In the genomic region with DNA sequence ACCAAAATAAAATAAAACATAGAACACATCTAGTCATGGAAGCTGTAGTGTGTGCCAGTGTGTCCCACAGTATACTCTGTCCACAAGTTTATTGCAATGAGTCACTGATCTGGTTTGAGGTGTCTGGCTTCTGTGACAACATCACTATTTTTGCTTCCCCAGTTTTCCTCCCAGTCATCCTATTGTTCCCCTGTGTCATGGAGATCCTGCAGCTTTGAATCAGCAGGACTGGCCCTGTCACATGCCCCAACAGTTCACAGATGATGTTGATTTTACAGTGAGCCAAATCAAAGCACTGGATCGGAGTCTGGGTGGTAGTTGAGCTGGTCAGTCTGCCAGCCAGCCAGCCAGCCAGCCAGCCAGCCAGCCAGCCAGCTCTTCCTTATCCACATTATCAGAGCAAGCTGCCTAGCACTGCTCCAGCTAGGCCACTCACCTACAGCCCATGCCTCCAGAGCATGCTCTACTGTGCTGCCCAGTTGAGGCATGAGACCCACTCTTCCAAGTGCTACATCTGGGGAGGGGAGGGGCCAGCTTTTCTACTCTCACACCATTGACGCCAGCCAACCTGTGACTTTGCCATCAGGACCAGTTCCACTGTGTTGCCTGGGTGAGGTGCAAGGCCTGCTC, we compare ENCODE assay signal across 14 mouse cellular contexts.
DNase-seq lines count a peak whose midpoint lies in the region; ATAC-seq and TF ChIP-seq lines count a peak whose summit lies in the region.
"Had no signal": no experiment of that assay in that cellular context is flagged by ENCODE, and none has a peak within 500 bp of the region (broad histone marks: within the 10 kb centered on the region; RNA-seq: fewer than 3 reads in every experiment).

No protein-coding gene starts in this region.

- no peak overlapping the region for H3K4me3 ChIP-seq in forebrain, embryonic 12.5 days (replicated peaks)
- no peak overlapping the region for H3K4me3 ChIP-seq in forebrain, embryonic 11.5 days (ENCODE audit: low read depth, low read length)
- H3K4me3 ChIP-seq in kidney, postnatal 0 days (replicated peaks; ENCODE audit: low read depth, low read length), result no peak overlapping the region
- no peak overlapping the region for H3K4me3 ChIP-seq in myocyte
- no peak overlapping the region for H3K4me3 ChIP-seq in liver, postnatal 0 days (ENCODE audit: low read depth, low read length)
- H3K4me3 ChIP-seq: forebrain, embryonic 10.5 days; liver, embryonic 13.5 days had no signal

- H3K4me1 ChIP-seq in forebrain, embryonic 12.5 days, result no peaks in the 10 kb centered on the region; the same call in 1 of the 2 replicates
- no peaks in the 10 kb centered on the region for H3K4me1 ChIP-seq in forebrain, embryonic 11.5 days (replicated peaks; ENCODE audit: control insufficient read depth, insufficient read depth, low read length)
- no peaks in the 10 kb centered on the region for H3K4me1 ChIP-seq in kidney, postnatal 0 days (replicated peaks; ENCODE audit: insufficient read depth, low read length)
- no peaks in the 10 kb centered on the region for H3K4me1 ChIP-seq in liver, postnatal 0 days (ENCODE audit: insufficient read depth)
- H3K4me1 ChIP-seq: liver, embryonic 13.5 days had no signal

- H3K27me3 ChIP-seq in forebrain, embryonic 12.5 days, result peaks cover 4% of the 10 kb centered on the region; the same call in 1 of the 2 replicates
- no peaks in the 10 kb centered on the region for H3K27me3 ChIP-seq in forebrain, embryonic 11.5 days (ENCODE audit: control insufficient read depth, insufficient read depth, low read length)
- H3K27me3 ChIP-seq in kidney, postnatal 0 days (ENCODE audit: insufficient read depth, low read length), result no peaks in the 10 kb centered on the region
- no peaks in the 10 kb centered on the region for H3K27me3 ChIP-seq in myocyte (ENCODE audit: control insufficient read depth, insufficient read depth, insufficient read length)
- H3K27me3 ChIP-seq in liver, postnatal 0 days (ENCODE audit: insufficient read depth, low read length), result no peaks in the 10 kb centered on the region
- H3K27me3 ChIP-seq: liver, embryonic 13.5 days had no signal

- no peaks in the 10 kb centered on the region for H3K9me3 ChIP-seq in forebrain, embryonic 12.5 days
- no peaks in the 10 kb centered on the region for H3K9me3 ChIP-seq in forebrain, embryonic 11.5 days (ENCODE audit: control insufficient read depth, low read length)
- no peaks in the 10 kb centered on the region for H3K9me3 ChIP-seq in kidney, postnatal 0 days (replicated peaks; ENCODE audit: low read length)
- H3K9me3 ChIP-seq in liver, postnatal 0 days (ENCODE audit: low read length), result no peaks in the 10 kb centered on the region
- H3K9me3 ChIP-seq: forebrain, embryonic 10.5 days; liver, embryonic 13.5 days had no signal

- no peak for TF ChIP-seq POLR2A in myocyte (IDR thresholded peaks at IDR 0.05; ENCODE audit: insufficient read length, low read depth)

- TF ChIP-seq EP300 in liver, postnatal 0 days (IDR thresholded peaks at IDR 0.05; ENCODE audit: low read depth), result no peak

- TF ChIP-seq CTCF in kidney, postnatal 0 days (IDR thresholded peaks at IDR 0.05; ENCODE audit: low read depth), result no peak
- no peak for TF ChIP-seq CTCF in liver, postnatal 0 days (IDR thresholded peaks at IDR 0.05; ENCODE audit: low read depth)

- no peak overlapping the region for H3K27ac ChIP-seq in forebrain, embryonic 12.5 days
- H3K27ac ChIP-seq in forebrain, embryonic 11.5 days (ENCODE audit: low read depth, low read length), result no peak overlapping the region
- no peak overlapping the region for H3K27ac ChIP-seq in kidney, postnatal 0 days
- H3K27ac ChIP-seq in liver, postnatal 0 days (ENCODE audit: low read depth), result no peak overlapping the region
- H3K27ac ChIP-seq: forebrain, embryonic 10.5 days; liver, embryonic 13.5 days had no signal

- no peak overlapping the region for H3ac ChIP-seq in myocyte (ENCODE audit: control insufficient read depth, insufficient read length)

- DNase-seq in forebrain, embryonic 11.5 days (ENCODE audit: low spot score), result no peak
- DNase-seq in kidney, postnatal 0 days (ENCODE audit: low spot score), result no peak
- no peak for DNase-seq in kidney, postnatal 10 days
- DNase-seq in urinary bladder, postnatal 14 days (ENCODE audit: low spot score), result peak; percentile 8
- DNase-seq in urinary bladder, postnatal 10 days (ENCODE audit: low spot score), result no peak
- no peak for DNase-seq in liver, postnatal 0 days
- DNase-seq: kidney, adult 8-10 months; layer of hippocampus, postnatal 36 days; liver, embryonic 13.5 days; retina, postnatal 1 day; thymus, adult 2 months had no signal

- H3K36me3 ChIP-seq in forebrain, embryonic 12.5 days (replicated peaks), result no peaks in the 10 kb centered on the region
- H3K36me3 ChIP-seq in forebrain, embryonic 11.5 days (ENCODE audit: control insufficient read depth, insufficient read depth, low read length), result no peaks in the 10 kb centered on the region
- H3K36me3 ChIP-seq in kidney, postnatal 0 days (ENCODE audit: insufficient read depth, low read length), result no peaks in the 10 kb centered on the region
- no peaks in the 10 kb centered on the region for H3K36me3 ChIP-seq in myocyte (ENCODE audit: control insufficient read depth, insufficient read depth)
- H3K36me3 ChIP-seq in liver, postnatal 0 days (replicated peaks; ENCODE audit: insufficient read depth, low read length), result no peaks in the 10 kb centered on the region
- H3K36me3 ChIP-seq: forebrain, embryonic 10.5 days; liver, embryonic 13.5 days had no signal

- H3K79me2 ChIP-seq in myocyte (ENCODE audit: control insufficient read depth, insufficient read depth), result no peaks in the 10 kb centered on the region

- 89% methylated on average over 2 of the region's 2 CpGs for WGBS in forebrain, embryonic 12.5 days
- 84% methylated on average over 2 of the region's 2 CpGs for WGBS in forebrain, embryonic 11.5 days
- WGBS in kidney, postnatal 0 days, result 81% methylated on average over 2 of the region's 2 CpGs
- 77% methylated on average over 2 of the region's 2 CpGs for WGBS in liver, postnatal 0 days (ENCODE audit: insufficient replicate concordance)

- no peak overlapping the region for H3K9ac ChIP-seq in forebrain, embryonic 12.5 days
- no peak overlapping the region for H3K9ac ChIP-seq in forebrain, embryonic 11.5 days (ENCODE audit: low read length)
- no peak overlapping the region for H3K9ac ChIP-seq in kidney, postnatal 0 days (ENCODE audit: low read depth, low read length)
- no peak overlapping the region for H3K9ac ChIP-seq in liver, postnatal 0 days (replicated peaks)
- H3K9ac ChIP-seq: liver, embryonic 13.5 days had no signal

- peak; percentile 30; the same call in 1 of the 2 replicates for ATAC-seq in forebrain, embryonic 12.5 days (ENCODE audit: low FRiP score)
- no peak for ATAC-seq in forebrain, embryonic 11.5 days (replicated peaks; ENCODE audit: low FRiP score)
- 0 out of 2 replicates have a peak, but pooled peaks have one; percentile 40 for ATAC-seq in kidney, postnatal 0 days (replicated peaks; ENCODE audit: low FRiP score, low read depth)
- ATAC-seq in liver, postnatal 0 days, result no peak

- no peak overlapping the region for H3K4me2 ChIP-seq in forebrain, embryonic 12.5 days
- H3K4me2 ChIP-seq in forebrain, embryonic 11.5 days (ENCODE audit: low read depth, low read length, severe bottlenecking), result no peak overlapping the region
- H3K4me2 ChIP-seq in kidney, postnatal 0 days (ENCODE audit: low read length), result no peak overlapping the region
- H3K4me2 ChIP-seq in myocyte (ENCODE audit: low read depth), result peak overlapping the region; percentile 21
- H3K4me2 ChIP-seq in liver, postnatal 0 days (ENCODE audit: low read depth, low read length), result no peak overlapping the region
- H3K4me2 ChIP-seq: liver, embryonic 13.5 days had no signal

TF ChIP-seq in myocyte, 11 proteins besides CTCF, POLR2A, EP300 and RAD21:
- TF ChIP-seq REST (IDR thresholded peaks at IDR 0.05; ENCODE audit: insufficient read depth, insufficient read length), result no peak
- no peak for TF ChIP-seq TCF12 (IDR thresholded peaks at IDR 0.05; ENCODE audit: insufficient read depth, poor library complexity, severe bottlenecking)

Comparison
In these comparisons a context has a peak if more than half of its experiments do, and no peak if none do; other contexts are left out.
1. ATAC-seq: peak in forebrain, embryonic 12.5 days (single experiment) and kidney, postnatal 0 days (single experiment); none in forebrain, embryonic 11.5 days (single experiment) and liver, postnatal 0 days (single experiment).